Mouse (Mus musculus) myocyte (in vitro differentiated cells): ENCODE measurements at regions not wholly inside any gene's neighbourhood (a gene's known extent, or its start where the extent isn't known, plus 50 kb on each side); places are given as distances from the start of the nearest gene placed in this dataset.

Experiments
- H3K27me3 ChIP-seq: one replicate; pipeline ENCODE4 v1.6.1; 2011; ENCODE audit not compliant: control insufficient read depth, insufficient read depth, insufficient read length
- H3K36me3 ChIP-seq: one replicate; pipeline ENCODE4 v1.6.1; 2011; ENCODE audit not compliant: control insufficient read depth, insufficient read depth
- H3K4me2 ChIP-seq: one replicate; pipeline ENCODE4 v1.6.1; 2011; ENCODE audit warnings: low read depth, control low read depth
- H3K4me3 ChIP-seq: one replicate; pipeline ENCODE4 v1.5.1; 2011; ENCODE audit warnings: mild to moderate bottlenecking, control low read depth, moderate library complexity
- H3K79me2 ChIP-seq: one replicate; pipeline ENCODE4 v1.6.1; 2011; ENCODE audit not compliant: control insufficient read depth, insufficient read depth
- H3ac ChIP-seq: one replicate; pipeline ENCODE4 v1.6.1; 2011; ENCODE audit not compliant: control insufficient read depth, insufficient read length
- CEBPB ChIP-seq: IDR thresholded peaks from 2 replicates; pipeline ENCODE4 v1.6.1; 2011; ENCODE audit warnings: mild to moderate bottlenecking, moderate library complexity; ENCODE audit not compliant: poor library complexity, insufficient read depth, severe bottlenecking
- E2F4 ChIP-seq: IDR thresholded peaks from one replicate; pipeline ENCODE4 v1.6.1; 2011; ENCODE audit warnings: mild to moderate bottlenecking, control low read depth, moderate library complexity; ENCODE audit not compliant: insufficient read depth
- MAX ChIP-seq: IDR thresholded peaks from one replicate; pipeline ENCODE4 v1.6.1; 2011; ENCODE audit warnings: low read depth, mild to moderate bottlenecking, control low read depth
- MYOD1 ChIP-seq, 3 experiments: IDR thresholded peaks; one replicate each; pipeline ENCODE4 v1.6.1; 2011; ENCODE audit warnings: control low read depth in 2 of 3, low read depth in 2 of 3, mild to moderate bottlenecking in 2 of 3, moderate library complexity in 1 of 3; ENCODE audit not compliant: insufficient read length in 2 of 3, control insufficient read depth in 1 of 3
- MYOG ChIP-seq, 3 experiments: IDR thresholded peaks; one replicate each; pipeline ENCODE4 v1.6.1; 2011; ENCODE audit warnings: control low read depth in 2 of 3, low read depth in 2 of 3, mild to moderate bottlenecking in 2 of 3; ENCODE audit not compliant: insufficient read length in 2 of 3, control insufficient read depth in 1 of 3, insufficient read depth in 1 of 3
- POLR2A ChIP-seq: IDR thresholded peaks from one replicate; pipeline ENCODE4 v1.6.1; 2011; ENCODE audit warnings: low read depth, mild to moderate bottlenecking, control low read depth, moderate library complexity; ENCODE audit not compliant: insufficient read length
- POLR2AphosphoS2 ChIP-seq: IDR thresholded peaks from one replicate; pipeline ENCODE4 v1.6.1; 2011; ENCODE audit warnings: low read depth, control low read depth; ENCODE audit not compliant: insufficient read length
- REST ChIP-seq: IDR thresholded peaks from one replicate; pipeline ENCODE4 v1.6.1; 2011; ENCODE audit warnings: mild to moderate bottlenecking, control low read depth, moderate library complexity; ENCODE audit not compliant: insufficient read depth, insufficient read length
- SRF ChIP-seq: IDR thresholded peaks from one replicate; pipeline ENCODE4 v1.6.1; 2011; ENCODE audit warnings: low read depth; ENCODE audit not compliant: control insufficient read depth, insufficient read length
- TCF12 ChIP-seq: IDR thresholded peaks from one replicate; pipeline ENCODE4 v1.6.1; 2011; ENCODE audit warnings: mild to moderate bottlenecking, control low read depth; ENCODE audit not compliant: poor library complexity, insufficient read depth, severe bottlenecking
- TCF3 ChIP-seq: IDR thresholded peaks from one replicate; pipeline ENCODE4 v1.6.1; 2011; ENCODE audit warnings: low read depth, control low read depth; ENCODE audit not compliant: insufficient read length
- USF1 ChIP-seq: IDR thresholded peaks from one replicate; pipeline ENCODE4 v1.6.1; 2011; ENCODE audit warnings: low read depth, mild to moderate bottlenecking, control low read depth, moderate library complexity

- Histone ChIP-seq H3K79me2 (no peaks in the 10 kb centered on the region), H3K36me3 (no peaks in the 10 kb centered on the region), H3K4me3 (no peak overlapping the region), H3K4me2 (no peak overlapping the region), H3ac (no peak overlapping the region), H3K27me3 (no peaks in the 10 kb centered on the region)
- TF ChIP-seq MYOD1 (IDR thresholded peaks at IDR 0.05; ENCODE audit: control insufficient read depth in 1 of 3, insufficient read length in 2 of 3, low read depth in 2 of 3) (no peak), E2F4 (no peak), MAX (no peak), TCF12 (no peak), USF1 (no peak), CEBPB (no peak), MYOG (IDR thresholded peaks at IDR 0.05; ENCODE audit: control insufficient read depth in 1 of 3, insufficient read depth in 1 of 3, insufficient read length in 2 of 3, low read depth in 2 of 3) (no peak), SRF (no peak), POLR2A (no peak), REST (no peak), TCF3 (no peak), POLR2AphosphoS2 (no peak)
These were observed 78.2 kb upstream of the Slc16a7 start for GRCm38 (mm10) chr10:125467503-125467902.

- Histone ChIP-seq H3K4me3 (no peak overlapping the region), H3K79me2 (no peaks in the 10 kb centered on the region), H3K4me2 (no peak overlapping the region), H3K27me3 (no peaks in the 10 kb centered on the region), H3ac (no peak overlapping the region), H3K36me3 (no peaks in the 10 kb centered on the region)
- no peak for TF ChIP-seq TCF12
- TF ChIP-seq MYOD1 (IDR thresholded peaks at IDR 0.05; ENCODE audit: control insufficient read depth in 1 of 3, insufficient read length in 2 of 3, low read depth in 2 of 3), result no peak
- no peak for TF ChIP-seq POLR2AphosphoS2
- no peak for TF ChIP-seq CEBPB
- TF ChIP-seq E2F4, result no peak
- TF ChIP-seq USF1, result no peak
- TF ChIP-seq MAX, result no peak
- no peak for TF ChIP-seq SRF
- no peak for TF ChIP-seq MYOG (IDR thresholded peaks at IDR 0.05; ENCODE audit: control insufficient read depth in 1 of 3, insufficient read depth in 1 of 3, insufficient read length in 2 of 3, low read depth in 2 of 3)
- TF ChIP-seq POLR2A, result no peak
These were observed 99.1 kb upstream of the Slc16a7 start for GRCm38 (mm10) chr10:125488350-125488749.

DNA sequence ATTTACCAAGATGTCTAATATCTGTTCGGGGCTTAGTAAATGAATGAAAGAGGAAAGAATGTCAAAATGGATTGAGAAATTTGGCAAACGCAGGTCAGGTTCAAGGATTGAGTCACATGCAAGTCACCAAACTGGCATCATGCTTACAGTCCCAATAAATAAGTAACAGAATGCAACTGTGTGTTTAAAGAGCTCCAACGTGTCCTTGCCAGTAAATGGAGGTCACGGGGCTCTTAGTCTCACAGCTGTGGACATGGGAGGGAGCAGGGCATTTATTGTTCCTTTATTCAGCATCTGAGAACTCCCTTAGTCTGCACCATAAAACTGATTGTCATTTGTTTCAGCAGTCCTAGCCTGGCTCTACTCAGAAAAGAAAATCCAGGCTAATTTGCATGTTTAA is 101.1 kb upstream of the Slc16a7 start:
- Histone ChIP-seq H3K4me3 (no peak overlapping the region), H3K79me2 (no peaks in the 10 kb centered on the region), H3K27me3 (no peaks in the 10 kb centered on the region), H3K4me2 (no peak overlapping the region), H3ac (no peak overlapping the region), H3K36me3 (no peaks in the 10 kb centered on the region)
- TF ChIP-seq SRF, result no peak
- TF ChIP-seq REST, result no peak
- no peak for TF ChIP-seq POLR2A
- no peak for TF ChIP-seq USF1
- TF ChIP-seq MYOG (IDR thresholded peaks at IDR 0.05; ENCODE audit: control insufficient read depth in 1 of 3, insufficient read depth in 1 of 3, insufficient read length in 2 of 3, low read depth in 2 of 3), result no peak
- no peak for TF ChIP-seq TCF12
- TF ChIP-seq CEBPB, result no peak
- TF ChIP-seq MYOD1 (IDR thresholded peaks at IDR 0.05; ENCODE audit: control insufficient read depth in 1 of 3, insufficient read length in 2 of 3, low read depth in 2 of 3), result no peak
- no peak for TF ChIP-seq TCF3
- no peak for TF ChIP-seq POLR2AphosphoS2

GRCm38 (mm10) chr10:125494489-125494888 is 105.2 kb upstream of the Slc16a7 start:
- Histone ChIP-seq H3K27me3 (no peaks in the 10 kb centered on the region), H3K4me3 (no peak overlapping the region), H3K4me2 (no peak overlapping the region), H3K36me3 (no peaks in the 10 kb centered on the region), H3ac (no peak overlapping the region), H3K79me2 (no peaks in the 10 kb centered on the region)
- no peak for TF ChIP-seq USF1
- TF ChIP-seq TCF12, result no peak
- TF ChIP-seq REST, result no peak
- TF ChIP-seq CEBPB, result no peak
- no peak for TF ChIP-seq TCF3

DNA sequence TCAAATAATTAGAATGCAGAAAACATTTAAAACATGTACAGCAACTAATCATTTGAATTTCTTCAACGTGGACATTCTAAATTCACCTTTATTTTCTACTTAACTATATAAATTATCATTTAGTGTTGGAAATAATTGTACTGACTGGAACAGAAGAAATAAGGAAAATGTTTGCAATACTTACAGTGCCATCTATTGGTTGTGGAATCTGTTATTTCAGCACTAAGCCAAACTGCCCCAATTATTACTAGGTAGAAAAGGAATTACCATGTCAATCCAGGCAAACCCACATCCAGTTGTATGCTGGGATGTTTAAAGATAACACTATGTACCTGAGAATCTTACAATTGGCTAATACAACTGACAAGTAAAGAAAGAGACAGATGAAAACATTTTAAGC is 109.1 kb upstream of the Slc16a7 start:
- H3K4me3 ChIP-seq, result no peak overlapping the region
- H3K4me2 ChIP-seq, result no peak overlapping the region
- no peaks in the 10 kb centered on the region for H3K27me3 ChIP-seq
- H3K36me3 ChIP-seq, result no peaks in the 10 kb centered on the region
- H3ac ChIP-seq, result no peak overlapping the region
- TF ChIP-seq USF1 (no peak), MYOG (IDR thresholded peaks at IDR 0.05; ENCODE audit: control insufficient read depth in 1 of 3, insufficient read depth in 1 of 3, insufficient read length in 2 of 3, low read depth in 2 of 3) (no peak), POLR2A (no peak), MYOD1 (IDR thresholded peaks at IDR 0.05; ENCODE audit: control insufficient read depth in 1 of 3, insufficient read length in 2 of 3, low read depth in 2 of 3) (no peak), TCF3 (no peak), SRF (no peak), CEBPB (no peak), E2F4 (no peak), POLR2AphosphoS2 (no peak), REST (no peak), TCF12 (no peak), MAX (no peak)
- H3K79me2 ChIP-seq, result no peaks in the 10 kb centered on the region
